Mouse (Mus musculus) ovary, adult 10 weeks (tissue): ENCODE measurements around the gene Gm6793. TPM values are rescaled to one million over a fixed set of nuclear protein-coding genes. Genes with fewer than 3 reads are reported as not detected.

Experiments used
- polyA plus RNA-seq: library from polyadenylated mRNA; stranded (reverse); fragments of 350-450 nt; fragmentation: Illumina TruSeq; extraction: RNeasy Lipid Tissue Mini Kit (QIAGEN cat#74804); gene quantifications from one replicate; pipeline ENCODE4 v1.2.3, GENCODE M21; 2014

Gene Gm6793
- 0.68 TPM for polyA plus RNA-seq

GRCm38 (mm10) chr8:112014936-112015335 lies at the start of gene Gm6793:
Gm6793 (minus strand) TSS chr8:112015036.

GRCm38 (mm10) chr8:112010997-112011815 lies 3.6 kb downstream of the Gm6793 start, which contains the start of the genes Kars and Terf2ip:
Kars (minus strand) TSS chr8:112011323.
Terf2ip (plus strand) TSS chr8:112011398.

GRCm38 (mm10) chr8:111992013-111992702 lies 22.7 kb downstream of the Gm6793 start, which contains the start of gene Adat1:
Adat1 (minus strand) TSS chr8:111992302.

Other genes with a start within 250 kb of the Gm6793 start
- 211 TPM for gene Cfdp1, start 160.7 kb downstream of the Gm6793 start, polyA plus RNA-seq
- gene Tmem170, start 138.3 kb downstream of the Gm6793 start, polyA plus RNA-seq: 14.3 TPM
- gene Chst5, start 104.6 kb downstream of the Gm6793 start, polyA plus RNA-seq: not detected
- gene Tmem231, start 81.2 kb downstream of the Gm6793 start, polyA plus RNA-seq: 7.2 TPM
- gene Gabarapl2, start 74.3 kb downstream of the Gm6793 start, polyA plus RNA-seq: 116 TPM
- 2.3 TPM for gene Adat1, start 22.7 kb downstream of the Gm6793 start, polyA plus RNA-seq
- gene Kars, start 3.7 kb downstream of the Gm6793 start, polyA plus RNA-seq: 39.1 TPM
- 35.0 TPM for gene Terf2ip, start 3.6 kb downstream of the Gm6793 start, polyA plus RNA-seq